Mouse (Mus musculus) bone marrow, adult 2 months (tissue): ENCODE data around the gene Adora2b.

Experiments used
- CTCF ChIP-seq: fragments of 200-500 bp; IDR thresholded peaks from 2 replicates; pipeline ENCODE4 v1.5.1; 2011; ENCODE audit warnings: low read length, control low read depth; ENCODE audit not compliant: control insufficient read depth, insufficient read depth
- POLR2A ChIP-seq: fragments of 200-500 bp; IDR thresholded peaks from 2 replicates; pipeline ENCODE4 v1.6.1; 2011; ENCODE audit warnings: low read depth, mild to moderate bottlenecking, control low read depth, low read length, borderline replicate concordance; ENCODE audit not compliant: control insufficient read depth

DNA sequence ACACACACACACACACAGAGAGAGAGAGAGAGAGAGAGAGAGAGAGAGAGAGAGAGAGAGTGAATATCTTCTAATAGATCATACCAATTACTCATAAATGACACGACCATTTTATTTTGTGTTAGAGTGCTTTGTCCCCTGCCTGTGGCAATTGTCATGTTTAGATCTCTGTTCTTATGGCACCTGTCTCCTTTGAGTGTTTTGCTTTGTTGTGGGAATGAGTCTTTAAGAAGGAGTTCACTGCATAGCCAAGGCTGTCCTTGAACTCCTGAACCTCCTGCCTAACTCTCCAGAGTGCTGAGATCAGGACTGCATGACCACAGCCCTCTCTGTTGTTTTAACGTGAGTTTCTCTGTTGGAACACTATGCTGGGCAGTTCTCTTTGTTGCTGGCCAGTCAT, 33.7 kb upstream of the Adora2b start:
- TF ChIP-seq CTCF = no peak
- no peak for TF ChIP-seq POLR2A
